Mouse (Mus musculus): Measurements from ENCODE around the gene 2210017I01Rik. TPM values are rescaled to one million over a fixed set of nuclear protein-coding genes. Genes with fewer than 3 reads are reported as not detected.

Gene 2210017I01Rik
- not detected in 2 replicates for polyA plus RNA-seq (2016; fragmentation: Nextera tagmentation; extraction: Ambion mirVana)

DNA sequence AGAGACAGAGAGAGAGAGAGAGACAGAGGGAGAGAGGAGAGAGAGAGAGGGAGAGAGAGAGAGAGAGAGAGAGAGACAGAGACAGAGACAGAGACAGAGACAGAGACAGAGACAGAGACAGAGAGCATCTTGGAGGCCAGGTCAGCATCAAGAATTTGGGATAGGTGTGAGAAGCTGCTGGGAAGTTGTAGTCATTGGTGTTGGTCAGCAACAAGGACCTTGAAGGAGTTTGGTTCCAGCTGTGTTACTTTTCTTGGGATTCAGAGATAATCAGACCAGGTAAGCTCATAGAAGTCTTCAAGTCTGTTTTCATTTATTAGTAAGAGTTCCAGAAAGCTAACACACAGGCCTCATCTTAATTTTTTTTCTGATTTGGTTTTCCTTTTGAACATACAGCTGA is at the start of gene 2210017I01Rik:
Gene 2210017I01Rik, minus strand, starts transcription at position 101 of the 400 bp plus-strand sequence.
- no peaks in the 10 kb centered on the region for H3K9me3 ChIP-seq
- H3K9ac ChIP-seq, result no peak within 1 kb of the TSS
- H3K27ac ChIP-seq, result no peak within 1 kb of the TSS
- ATAC-seq (ENCODE audit: insufficient number of reproducible peaks, insufficient read depth, low FRiP score, low TSS enrichment), result no peak
- H3K4me3 ChIP-seq, result no peak within 1 kb of the TSS
- H3K36me3 ChIP-seq, result no peaks in the 10 kb centered on the region
- H3K4me1 ChIP-seq, result no peaks in the 10 kb centered on the region
- no peaks in the 10 kb centered on the region for H3K27me3 ChIP-seq
- H3K4me2 ChIP-seq (replicated peaks), result no peak within 1 kb of the TSS

DNA sequence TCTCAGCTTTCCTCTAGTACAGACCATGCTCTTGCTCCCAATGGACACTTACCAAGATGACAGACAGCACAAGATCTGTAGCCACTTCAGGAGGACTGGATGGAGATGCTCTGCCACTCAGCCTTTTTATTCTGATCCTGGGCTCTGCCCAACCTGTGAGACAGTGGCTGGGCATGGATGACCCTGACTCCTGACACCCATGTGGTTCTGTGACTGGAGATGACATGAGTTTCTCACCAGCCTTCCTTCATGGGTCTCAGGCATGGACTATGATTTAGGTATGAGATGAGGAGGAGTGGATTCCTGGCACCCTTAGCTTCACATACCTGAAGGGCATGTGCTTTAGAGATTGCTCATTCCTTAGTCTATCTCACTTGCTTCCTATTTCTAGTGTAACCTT is 49.5 kb upstream of the 2210017I01Rik start, which contains the start of gene Lce1b:
Gene Lce1b, minus strand, starts transcription at position 101 of the 400 bp plus-strand sequence.
- no peak within 1 kb of the TSS for H3K9ac ChIP-seq
- H3K36me3 ChIP-seq, result no peaks in the 10 kb centered on the region
- ATAC-seq (ENCODE audit: insufficient number of reproducible peaks, insufficient read depth, low FRiP score, low TSS enrichment), result no peak
- no peaks in the 10 kb centered on the region for H3K27me3 ChIP-seq
- H3K9me3 ChIP-seq, result no peaks in the 10 kb centered on the region
- H3K27ac ChIP-seq, result no peak within 1 kb of the TSS
- H3K4me3 ChIP-seq, result no peak within 1 kb of the TSS
- H3K4me2 ChIP-seq (replicated peaks), result no peak within 1 kb of the TSS
- H3K4me1 ChIP-seq, result no peaks in the 10 kb centered on the region

DNA sequence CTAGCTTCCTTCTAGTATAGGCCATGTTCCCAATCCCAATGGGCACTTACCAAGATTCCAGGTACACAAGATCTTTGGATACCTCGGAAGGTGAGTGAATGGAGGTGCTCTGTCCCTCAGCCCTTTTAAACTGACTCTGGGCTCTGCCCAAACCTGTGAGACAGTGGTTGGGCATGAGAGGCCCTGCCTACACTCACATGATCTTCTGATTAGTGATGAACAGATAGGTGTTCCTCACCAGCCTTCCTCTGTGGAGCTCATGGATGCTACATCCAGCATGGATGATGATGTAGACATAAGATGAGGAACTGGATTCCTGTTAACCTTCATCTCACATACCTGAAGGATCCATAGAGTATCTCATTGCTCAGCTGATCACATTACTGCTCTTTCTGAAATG is 40.9 kb upstream of the 2210017I01Rik start, which contains the start of gene Lce1a1:
Gene Lce1a1, minus strand, starts transcription at position 101 of the 400 bp plus-strand sequence.
- no peak within 1 kb of the TSS for H3K4me3 ChIP-seq
- H3K9ac ChIP-seq, result no peak within 1 kb of the TSS
- no peak within 1 kb of the TSS for H3K27ac ChIP-seq
- no peak for ATAC-seq (ENCODE audit: insufficient number of reproducible peaks, insufficient read depth, low FRiP score, low TSS enrichment)
- no peak within 1 kb of the TSS for H3K4me2 ChIP-seq (replicated peaks)
- H3K27me3 ChIP-seq, result no peaks in the 10 kb centered on the region
- 89% methylated on average over 1 of the region's 1 CpGs for WGBS
- H3K9me3 ChIP-seq, result no peaks in the 10 kb centered on the region
- H3K36me3 ChIP-seq, result no peaks in the 10 kb centered on the region
- H3K4me1 ChIP-seq, result no peaks in the 10 kb centered on the region

DNA sequence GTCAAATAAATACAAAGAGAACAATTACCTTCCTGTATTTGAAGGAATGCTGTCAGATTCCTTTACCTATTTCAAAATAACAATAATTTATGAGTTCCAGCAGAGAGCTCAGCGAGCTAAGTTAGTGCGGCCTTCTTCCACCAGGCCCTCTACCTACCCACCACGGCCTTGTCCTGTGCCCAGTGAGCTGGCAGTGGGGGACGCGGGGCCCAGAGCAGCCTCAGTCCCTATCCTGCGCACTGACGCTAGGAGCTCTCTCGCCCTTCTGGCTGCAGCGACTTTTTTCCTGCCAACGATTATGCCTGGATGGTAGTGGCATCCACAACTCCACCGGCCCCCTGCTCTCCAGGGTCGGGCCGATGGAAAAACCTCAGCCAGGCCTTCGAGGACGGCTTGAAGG is 32.6 kb upstream of the 2210017I01Rik start:
- no peaks in the 10 kb centered on the region for H3K36me3 ChIP-seq
- H3K4me1 ChIP-seq, result no peaks in the 10 kb centered on the region
- no peak overlapping the region for H3K9ac ChIP-seq
- no peak overlapping the region for H3K4me3 ChIP-seq
- ATAC-seq (ENCODE audit: insufficient number of reproducible peaks, insufficient read depth, low FRiP score, low TSS enrichment), result no peak
- H3K4me2 ChIP-seq (replicated peaks), result no peak overlapping the region
- H3K9me3 ChIP-seq, result no peaks in the 10 kb centered on the region
- no peaks in the 10 kb centered on the region for H3K27me3 ChIP-seq
- 87% methylated on average over 15 of the region's 15 CpGs for WGBS
- H3K27ac ChIP-seq, result no peak overlapping the region

DNA sequence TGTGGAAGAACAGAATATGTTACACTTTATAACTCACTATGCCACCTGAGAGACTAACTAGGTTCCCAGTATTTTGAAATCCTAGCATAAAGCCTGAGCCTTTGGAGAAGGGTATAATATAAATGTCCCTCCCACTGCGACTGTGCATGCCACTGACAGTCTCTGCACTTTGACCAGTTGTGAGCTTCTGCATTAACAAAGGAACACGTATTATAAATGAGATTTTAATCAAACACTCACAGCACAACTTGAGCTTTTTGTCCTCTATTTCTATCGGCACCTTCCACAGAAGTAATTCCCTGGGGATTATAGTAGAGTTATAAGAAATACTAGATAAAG is 31.3 kb upstream of the 2210017I01Rik start:
- Histone ChIP-seq H3K4me3 (no peak overlapping the region), H3K4me1 (no peaks in the 10 kb centered on the region), H3K9me3 (no peaks in the 10 kb centered on the region), H3K27ac (no peak overlapping the region), H3K4me2 (replicated peaks) (no peak overlapping the region), H3K9ac (no peak overlapping the region), H3K36me3 (no peaks in the 10 kb centered on the region), H3K27me3 (no peaks in the 10 kb centered on the region)
- ATAC-seq (ENCODE audit: insufficient number of reproducible peaks, insufficient read depth, low FRiP score, low TSS enrichment), result no peak
- WGBS, result 76% methylated on average over 3 of the region's 3 CpGs

DNA sequence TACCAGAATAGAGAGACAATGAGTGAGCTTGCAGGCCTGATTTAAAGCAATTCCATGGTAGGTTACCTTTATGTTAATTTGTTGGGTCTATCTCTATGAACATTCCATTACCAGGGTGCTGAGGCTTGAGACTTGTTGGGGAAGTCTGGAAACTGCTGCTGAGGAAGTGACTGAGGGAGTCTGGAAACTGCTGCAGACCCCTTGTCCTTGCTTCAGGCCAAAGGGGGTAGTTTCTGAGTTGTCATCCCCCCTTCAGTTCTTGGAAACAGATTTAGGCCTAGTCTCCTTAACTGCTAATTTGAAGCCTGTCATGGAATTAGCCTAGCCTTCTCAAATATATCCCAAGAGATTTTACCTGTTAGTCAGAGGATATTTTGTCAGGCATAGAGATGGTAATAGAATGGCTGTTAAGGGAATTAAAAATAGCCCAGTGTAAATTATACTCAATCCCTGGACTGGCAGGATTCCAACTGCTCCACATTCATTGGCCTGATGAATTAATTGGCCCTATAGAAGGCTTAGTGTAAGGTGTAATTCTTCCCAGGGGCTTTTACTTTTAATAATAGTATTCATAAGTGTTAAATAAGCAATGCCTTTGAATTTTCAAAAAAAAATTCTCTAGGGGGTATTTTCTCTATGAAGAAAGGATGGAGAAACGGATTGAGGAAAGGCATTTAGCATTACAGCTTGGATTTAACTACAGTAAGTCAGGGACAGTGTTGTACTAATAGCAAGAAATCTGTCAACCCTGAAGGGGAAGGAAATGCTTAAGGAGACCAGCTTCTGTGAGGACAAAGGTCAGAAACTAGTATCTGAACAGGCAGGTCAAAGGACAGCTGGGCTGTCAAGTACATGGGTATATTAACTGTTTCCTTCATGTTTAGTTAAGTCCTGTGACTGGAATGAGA is 30.7 kb upstream of the 2210017I01Rik start:
- no peak for ATAC-seq (ENCODE audit: insufficient number of reproducible peaks, insufficient read depth, low FRiP score, low TSS enrichment)
- WGBS, result 43% methylated on average over 1 of the region's 1 CpGs
- no peak overlapping the region for H3K4me3 ChIP-seq
- H3K4me2 ChIP-seq (replicated peaks), result no peak overlapping the region
- H3K9ac ChIP-seq, result no peak overlapping the region
- H3K9me3 ChIP-seq, result no peaks in the 10 kb centered on the region
- H3K27me3 ChIP-seq, result no peaks in the 10 kb centered on the region
- no peaks in the 10 kb centered on the region for H3K4me1 ChIP-seq
- no peak overlapping the region for H3K27ac ChIP-seq
- no peaks in the 10 kb centered on the region for H3K36me3 ChIP-seq

DNA sequence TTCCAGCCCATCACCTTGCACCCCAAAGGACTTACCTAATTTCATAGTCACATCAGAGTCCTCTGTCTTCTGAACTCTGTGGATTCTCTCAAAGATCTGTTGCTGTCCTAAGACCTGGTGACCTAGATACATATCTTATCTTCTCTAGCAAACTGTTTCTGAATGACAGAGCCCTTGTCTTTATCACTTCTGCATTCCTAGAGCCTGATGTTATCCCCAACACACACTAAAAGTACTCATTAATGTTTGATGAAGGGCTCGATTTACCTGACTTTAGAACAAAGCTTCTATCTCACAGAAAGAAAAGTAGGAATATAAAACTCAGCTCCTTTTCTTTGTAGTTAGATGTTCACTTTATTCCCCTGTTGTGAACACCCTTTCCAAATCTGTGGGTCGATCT is 14.3 kb upstream of the 2210017I01Rik start, which contains the start of gene Lce6a:
Gene Lce6a, minus strand, starts transcription at position 101 of the 400 bp plus-strand sequence.
- no peaks in the 10 kb centered on the region for H3K4me1 ChIP-seq
- H3K27ac ChIP-seq, result no peak within 1 kb of the TSS
- no peaks in the 10 kb centered on the region for H3K27me3 ChIP-seq
- no peaks in the 10 kb centered on the region for H3K36me3 ChIP-seq
- H3K9ac ChIP-seq, result no peak within 1 kb of the TSS
- ATAC-seq (ENCODE audit: insufficient number of reproducible peaks, insufficient read depth, low FRiP score, low TSS enrichment), result no peak
- no peak within 1 kb of the TSS for H3K4me2 ChIP-seq (replicated peaks)
- H3K9me3 ChIP-seq, result no peaks in the 10 kb centered on the region
- no peak within 1 kb of the TSS for H3K4me3 ChIP-seq
- WGBS, result 82% methylated on average over 2 of the region's 2 CpGs

DNA sequence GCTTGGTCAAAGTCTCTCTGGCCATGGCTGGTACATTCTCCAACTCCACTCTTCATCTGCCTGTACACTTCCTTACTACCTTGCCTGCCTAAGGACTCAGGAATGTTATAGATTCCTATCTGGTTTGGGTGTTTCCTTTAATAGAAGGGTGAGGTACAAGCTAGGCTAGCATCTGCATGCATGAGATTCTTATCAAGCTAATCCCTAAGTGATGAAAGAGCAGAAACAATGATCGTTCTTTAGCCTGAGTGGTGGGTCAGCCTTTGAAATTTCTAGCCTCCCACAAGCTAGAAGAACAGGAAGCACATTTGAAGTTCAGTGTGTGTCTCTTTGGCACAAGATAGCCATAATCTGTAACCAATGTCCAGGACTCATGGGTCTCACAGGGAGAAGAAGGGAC is 2.5 kb upstream of the 2210017I01Rik start:
- H3K4me2 ChIP-seq (replicated peaks), result no peak overlapping the region
- no peak overlapping the region for H3K9ac ChIP-seq
- no peaks in the 10 kb centered on the region for H3K27me3 ChIP-seq
- ATAC-seq (ENCODE audit: insufficient number of reproducible peaks, insufficient read depth, low FRiP score, low TSS enrichment), result no peak
- no peaks in the 10 kb centered on the region for H3K36me3 ChIP-seq
- H3K27ac ChIP-seq, result no peak overlapping the region
- no peak overlapping the region for H3K4me3 ChIP-seq
- no peaks in the 10 kb centered on the region for H3K9me3 ChIP-seq
- no peaks in the 10 kb centered on the region for H3K4me1 ChIP-seq
- 63% methylated on average over 1 of the region's 1 CpGs for WGBS

DNA sequence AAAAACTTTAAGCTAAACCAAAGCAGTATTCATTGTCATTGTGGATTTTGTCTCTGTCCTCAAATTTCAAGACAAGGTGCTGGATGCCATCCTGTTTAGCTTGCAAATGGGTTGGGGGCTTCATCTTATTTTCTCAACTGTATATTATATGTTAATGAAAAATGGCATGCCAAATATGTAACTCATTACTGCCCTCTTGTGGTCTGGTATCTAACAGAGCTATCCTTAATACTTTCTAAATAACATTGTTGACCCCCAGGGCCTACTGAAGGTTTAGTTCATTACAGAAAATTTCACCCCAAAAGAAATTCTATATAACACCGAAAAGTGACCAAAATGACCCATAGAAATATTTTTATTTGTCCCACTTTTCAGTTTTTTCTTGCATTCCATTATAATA is 5.1 kb downstream of the 2210017I01Rik start:
- Histone ChIP-seq H3K36me3 (no peaks in the 10 kb centered on the region), H3K4me1 (no peaks in the 10 kb centered on the region), H3K9ac (no peak overlapping the region), H3K27me3 (no peaks in the 10 kb centered on the region), H3K27ac (no peak overlapping the region), H3K4me2 (replicated peaks) (no peak overlapping the region), H3K4me3 (no peak overlapping the region), H3K9me3 (no peaks in the 10 kb centered on the region)
- no peak for ATAC-seq (ENCODE audit: insufficient number of reproducible peaks, insufficient read depth, low FRiP score, low TSS enrichment)
- WGBS, result 42% methylated on average over 1 of the region's 1 CpGs

DNA sequence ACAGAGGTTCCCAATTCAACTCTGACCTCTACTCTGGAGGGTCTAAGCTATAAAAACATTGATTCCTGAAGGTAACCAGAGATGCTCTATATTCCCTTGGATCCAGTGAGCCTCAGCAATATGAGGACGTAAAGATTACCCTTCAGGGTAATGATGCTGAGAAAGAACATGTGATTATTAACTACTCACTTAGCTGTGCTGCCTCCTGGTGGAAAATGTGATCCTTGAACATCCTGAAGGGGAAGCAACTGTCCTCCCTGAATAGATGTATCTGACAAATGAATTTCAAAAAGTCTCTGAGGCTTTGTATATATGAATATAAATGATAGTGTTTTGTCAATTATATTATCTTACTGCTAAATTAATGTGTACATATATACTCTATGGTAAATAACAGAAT is 6.8 kb downstream of the 2210017I01Rik start:
- WGBS, result 39% methylated on average over 1 of the region's 1 CpGs
- Histone ChIP-seq H3K4me2 (replicated peaks) (no peak overlapping the region), H3K4me1 (no peaks in the 10 kb centered on the region), H3K27me3 (no peaks in the 10 kb centered on the region), H3K4me3 (no peak overlapping the region), H3K36me3 (no peaks in the 10 kb centered on the region), H3K27ac (no peak overlapping the region), H3K9ac (no peak overlapping the region), H3K9me3 (no peaks in the 10 kb centered on the region)
- no peak for ATAC-seq (ENCODE audit: insufficient number of reproducible peaks, insufficient read depth, low FRiP score, low TSS enrichment)

DNA sequence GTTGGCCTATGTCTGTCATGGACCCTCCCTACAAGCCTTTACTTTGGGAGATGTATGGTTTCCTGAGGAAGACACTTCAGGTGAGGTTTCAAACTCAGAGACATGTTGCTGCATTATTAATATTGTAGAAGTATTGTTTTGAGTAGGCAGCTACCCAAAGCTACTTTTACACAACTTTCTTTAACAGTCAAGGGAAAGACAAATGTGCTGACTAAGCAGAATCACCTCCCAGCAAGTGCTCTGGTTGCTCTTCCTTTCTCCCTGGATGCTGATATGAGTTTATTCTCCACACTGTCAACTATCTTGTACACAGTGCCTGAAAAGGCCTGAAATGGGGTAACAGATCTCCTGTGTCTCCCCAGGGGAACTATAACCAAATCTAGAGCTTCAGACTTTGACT is 7.3 kb downstream of the 2210017I01Rik start:
- ATAC-seq (ENCODE audit: insufficient number of reproducible peaks, insufficient read depth, low FRiP score, low TSS enrichment), result no peak
- Histone ChIP-seq H3K36me3 (no peaks in the 10 kb centered on the region), H3K27me3 (no peaks in the 10 kb centered on the region), H3K4me1 (no peaks in the 10 kb centered on the region), H3K9ac (no peak overlapping the region), H3K4me2 (replicated peaks) (no peak overlapping the region), H3K4me3 (no peak overlapping the region), H3K27ac (no peak overlapping the region), H3K9me3 (no peaks in the 10 kb centered on the region)

DNA sequence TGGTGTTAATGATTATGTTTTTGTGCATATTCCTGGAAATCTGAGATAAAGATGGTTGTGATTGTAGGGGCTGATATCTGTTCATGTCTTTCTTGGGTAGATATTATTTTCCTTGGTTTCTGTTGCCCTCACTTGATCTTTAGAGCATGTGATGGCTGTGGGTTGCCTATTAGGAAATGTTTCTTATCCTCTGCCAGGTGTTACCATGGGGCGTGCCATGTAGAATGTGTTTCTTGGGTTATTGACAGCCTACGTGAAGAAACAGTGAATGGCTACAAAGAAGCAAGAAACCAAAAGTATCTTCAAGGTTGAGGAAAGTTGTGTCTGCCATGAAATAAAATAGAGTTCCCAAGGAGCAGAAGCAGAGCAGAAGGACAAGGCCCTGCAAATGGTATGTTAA is 8.9 kb downstream of the 2210017I01Rik start:
- no peaks in the 10 kb centered on the region for H3K4me1 ChIP-seq
- no peak overlapping the region for H3K27ac ChIP-seq
- no peak overlapping the region for H3K4me2 ChIP-seq (replicated peaks)
- 85% methylated on average over 2 of the region's 2 CpGs for WGBS
- no peak for ATAC-seq (ENCODE audit: insufficient number of reproducible peaks, insufficient read depth, low FRiP score, low TSS enrichment)
- no peaks in the 10 kb centered on the region for H3K27me3 ChIP-seq
- no peaks in the 10 kb centered on the region for H3K36me3 ChIP-seq
- H3K9me3 ChIP-seq, result no peaks in the 10 kb centered on the region
- no peak overlapping the region for H3K4me3 ChIP-seq
- no peak overlapping the region for H3K9ac ChIP-seq
